ENCODE assay signal across 7 mouse cellular contexts in genomic region chr3:37758611-37759322, GRCm38 (mm10). TPM values are rescaled to one million over a fixed set of nuclear protein-coding genes. Genes with fewer than 3 reads are reported as not detected.
A peak's percentile ranks its signal among the peaks of the same experiment; 100 is the strongest.
DNase-seq lines count a peak whose midpoint lies in the region; ATAC-seq and TF ChIP-seq lines count a peak whose summit lies in the region.

No protein-coding gene starts in this region.

- no peaks in the 10 kb centered on the region for H3K79me2 ChIP-seq in CH12.LX (replicated peaks; ENCODE audit: control insufficient read depth, extremely low read depth, insufficient read depth, poor library complexity, severe bottlenecking)

- no peak for ATAC-seq in liver, embryonic 12.5 days
- 0 out of 2 replicates have a peak, but pooled peaks have one; percentile 19 for ATAC-seq in neural tube, embryonic 15.5 days (ENCODE audit: low FRiP score)

- no peak for TF ChIP-seq POLR2A in CH12.LX (IDR thresholded peaks at IDR 0.05; ENCODE audit: low read depth, low read length)

- no peak for TF ChIP-seq CTCF in CH12.LX (conservative IDR thresholded peaks at IDR 0.05 in 1 of 2, IDR thresholded peaks at IDR 0.05 in 1 of 2; ENCODE audit: low read depth in 2 of 2, low read length in 2 of 2)

- H3K4me3 ChIP-seq in CH12.LX (replicated peaks in 1 of 3; ENCODE audit: low read depth in 2 of 3, low read length in 2 of 3, poor library complexity in 1 of 3) = no peak overlapping the region
- peak overlapping the region; percentile 26 for H3K4me3 ChIP-seq in brown adipose tissue, adult 24 weeks (ENCODE audit: insufficient read depth, low read depth, low read length)
- H3K4me3 ChIP-seq in liver, embryonic 12.5 days = 0 out of 2 replicates have a peak overlapping the region, but pooled peaks have one; percentile 14
- no peak overlapping the region for H3K4me3 ChIP-seq in neural tube, embryonic 15.5 days (replicated peaks)

- DNase-seq in CH12.LX (ENCODE audit: extremely low read depth) = no peak
- DNase-seq in heart, postnatal 14 days = peak; percentile 55 to 58
- no peak for DNase-seq in frontal cortex, adult 2 months (ENCODE audit: extremely low spot score in 1 of 2, low spot score in 1 of 2)
- DNase-seq in c-Kit-positive CD71-positive TER-119-positive erythroid progenitor cells, embryonic 14.5 days (ENCODE audit: low spot score) = no peak

- H3K4me1 ChIP-seq in CH12.LX (ENCODE audit: control insufficient read depth in 1 of 2, insufficient read depth in 2 of 2) = peaks cover 0 to 7% of the 10 kb centered on the region in 2 experiments; a peak in 2 of 4 replicates
- H3K4me1 ChIP-seq in brown adipose tissue, adult 24 weeks (ENCODE audit: control insufficient read depth, insufficient read depth, insufficient read length, low read length) = peaks cover 5% of the 10 kb centered on the region
- H3K4me1 ChIP-seq in liver, embryonic 12.5 days = peaks cover 56% of the 10 kb centered on the region
- H3K4me1 ChIP-seq in neural tube, embryonic 15.5 days = peaks cover 9% of the 10 kb centered on the region

- TF ChIP-seq EP300 in CH12.LX (IDR thresholded peaks at IDR 0.05; ENCODE audit: low read length) = no peak

- H3K27me3 ChIP-seq in CH12.LX (replicated peaks) = no peaks in the 10 kb centered on the region
- H3K27me3 ChIP-seq in liver, embryonic 12.5 days (replicated peaks) = no peaks in the 10 kb centered on the region
- H3K27me3 ChIP-seq in neural tube, embryonic 15.5 days (replicated peaks) = no peaks in the 10 kb centered on the region

- no peaks in the 10 kb centered on the region for H3K36me3 ChIP-seq in CH12.LX (replicated peaks in 1 of 2; ENCODE audit: control insufficient read depth in 1 of 2, insufficient read depth in 1 of 2, low read length in 1 of 2)
- no peaks in the 10 kb centered on the region for H3K36me3 ChIP-seq in liver, embryonic 12.5 days
- H3K36me3 ChIP-seq in neural tube, embryonic 15.5 days = no peaks in the 10 kb centered on the region

- H3K4me2 ChIP-seq in CH12.LX (ENCODE audit: insufficient read depth, low read depth, poor library complexity, severe bottlenecking) = 0 out of 2 replicates have a peak overlapping the region, but pooled peaks have one; percentile 15
- H3K4me2 ChIP-seq in liver, embryonic 12.5 days = peak overlapping the region; percentile 52
- H3K4me2 ChIP-seq in neural tube, embryonic 15.5 days = peak overlapping the region; percentile 47

- TF ChIP-seq RAD21 in CH12.LX (IDR thresholded peaks at IDR 0.05; ENCODE audit: low read depth, low read length) = no peak

- dilution Hi-C loops in CH12.LX (cut with MboI; ENCODE audit: extremely low pct_ligation_motif_present, extremely low pct_unique_long_range_greater_than_20kb, low sequenced_read_pairs) = no loop called here

- intact Hi-C loops in heart, postnatal 14 days (cut with DNase I) = loop anchor here (2.0 to 10.0 kb wide), 2 partner anchors 118 to 284 kb away; no protein-coding TSS in a partner anchor

- H3K9me3 ChIP-seq in CH12.LX (replicated peaks; ENCODE audit: low read length) = peaks cover 2% of the 10 kb centered on the region
- H3K9me3 ChIP-seq in liver, embryonic 12.5 days (replicated peaks) = no peaks in the 10 kb centered on the region
- H3K9me3 ChIP-seq in neural tube, embryonic 15.5 days (replicated peaks) = no peaks in the 10 kb centered on the region

- H3K9ac ChIP-seq in CH12.LX (ENCODE audit: insufficient read depth, low read depth) = no peak overlapping the region
- H3K9ac ChIP-seq in liver, embryonic 12.5 days = 0 out of 2 replicates have a peak overlapping the region, but pooled peaks have one; percentile 22
- no peak overlapping the region for H3K9ac ChIP-seq in neural tube, embryonic 15.5 days (replicated peaks)

- in situ Hi-C loops in CH12.LX (cut with MboI; ENCODE audit: low pct_ligation_motif_present, low pct_unique_long_range_greater_than_20kb, low sequenced_read_pairs) = no loop called here

- no peak overlapping the region for H3K27ac ChIP-seq in CH12.LX (ENCODE audit: insufficient read depth, low read depth)
- H3K27ac ChIP-seq in brown adipose tissue, adult 24 weeks (replicated peaks; ENCODE audit: low read depth, low read length) = peak overlapping the region; percentile 95
- H3K27ac ChIP-seq in liver, embryonic 12.5 days = peak overlapping the region; percentile 48
- H3K27ac ChIP-seq in neural tube, embryonic 15.5 days (replicated peaks) = peak overlapping the region; percentile 56; the same call in 1 of the 2 replicates

- WGBS in liver, embryonic 12.5 days (ENCODE audit: insufficient replicate concordance) = 23% methylated on average over 9 of the region's 9 CpGs
- 40% methylated on average over 9 of the region's 9 CpGs for WGBS in neural tube, embryonic 15.5 days

TF ChIP-seq in CH12.LX, 34 proteins besides CTCF, POLR2A, EP300 and RAD21:
- TF ChIP-seq ELF1 (IDR thresholded peaks at IDR 0.05; ENCODE audit: low read depth, low read length) (no peak), NELFE (IDR thresholded peaks at IDR 0.05; ENCODE audit: low read depth, low read length) (no peak), ZC3H11A (IDR thresholded peaks at IDR 0.05; ENCODE audit: low read depth, low read length) (no peak), SIN3A (IDR thresholded peaks at IDR 0.05; ENCODE audit: low read length) (no peak), PAX5 (IDR thresholded peaks at IDR 0.05; ENCODE audit: low read length) (no peak), JUND (conservative IDR thresholded peaks at IDR 0.05; ENCODE audit: low read depth, low read length) (no peak), MAFK (IDR thresholded peaks at IDR 0.05; ENCODE audit: insufficient replicate concordance, low read length) (no peak), ETS1 (conservative IDR thresholded peaks at IDR 0.05; ENCODE audit: low read depth, low read length) (no peak), MAX (IDR thresholded peaks at IDR 0.05; ENCODE audit: low read length) (no peak), JUN (IDR thresholded peaks at IDR 0.05; ENCODE audit: insufficient read depth, low read depth, low read length) (no peak), GABPA (IDR thresholded peaks at IDR 0.05; ENCODE audit: insufficient replicate concordance, low read depth, low read length) (no peak), BHLHE40 (IDR thresholded peaks at IDR 0.05; ENCODE audit: low read depth, low read length) (no peak), NRF1 (IDR thresholded peaks at IDR 0.05; ENCODE audit: low read depth, low read length) (no peak), MYC (IDR thresholded peaks at IDR 0.05; ENCODE audit: low read depth, low read length) (no peak), HCFC1 (IDR thresholded peaks at IDR 0.05; ENCODE audit: low read depth, low read length) (no peak), KAT2A (IDR thresholded peaks at IDR 0.05; ENCODE audit: insufficient replicate concordance, low read length) (no peak), IRF4 (IDR thresholded peaks at IDR 0.05; ENCODE audit: low read depth, low read length) (no peak), CHD2 (IDR thresholded peaks at IDR 0.05; ENCODE audit: low read length) (no peak), ZNF384 (IDR thresholded peaks at IDR 0.05; ENCODE audit: low read depth, low read length) (no peak), USF1 (IDR thresholded peaks at IDR 0.05; ENCODE audit: low read depth, low read length) (no peak)

RNA-seq across cellular contexts. Expression of gene Gm5148, which starts 34.5 kb away (rescaled TPM):
- total RNA-seq in CH12.LX (2012; rRNA removed) (130 and 146 TPM in 2 replicates), CH12.LX (2014; rRNA removed) (not detected in 2 replicates)
- 0.55 TPM in 1 of 2 replicates, not detected in the other for polyA plus RNA-seq in CH12.LX (2012; ENCODE audit: insufficient read length, low read depth)
- 1.4 TPM in 1 of 2 replicates, not detected in the other for polyA plus RNA-seq in brown adipose tissue, adult 24 weeks (2012; ENCODE audit: insufficient read depth, insufficient read length, missing spikeins)
- not detected for total RNA-seq in heart, postnatal 14 days (2021)
- polyA plus RNA-seq in liver, embryonic 12.5 days (2016; fragmentation: Nextera tagmentation; extraction: Ambion mirVana) = 2.7 and 3.1 TPM in 2 replicates
- polyA plus RNA-seq in neural tube, embryonic 15.5 days (2015; fragmentation: Nextera tagmentation; extraction: Ambion mirVana) = 9.2 and 15.2 TPM in 2 replicates
- 8.3 and 10.2 TPM in 2 replicates for polyA plus RNA-seq in frontal cortex, adult 2 months (2012; rRNA removed)

Comparison
In these comparisons a context has a peak if more than half of its experiments do, and no peak if none do; other contexts are left out.
1. DNase-seq: peak in heart, postnatal 14 days (2 of 2); none in CH12.LX (single experiment), frontal cortex, adult 2 months (0 of 2) and c-Kit-positive CD71-positive TER-119-positive erythroid progenitor cells, embryonic 14.5 days (single experiment).
2. H3K4me3 ChIP-seq: peak in brown adipose tissue, adult 24 weeks (single experiment) and liver, embryonic 12.5 days (single experiment); none in CH12.LX (0 of 3) and neural tube, embryonic 15.5 days (single experiment).
3. Peak in every context shown above with its lines, with median percentiles within 50 percentile points of each other: H3K4me2 ChIP-seq.